Mouse (Mus musculus): Measurements from ENCODE around the gene Rnf144a. TPM values are rescaled to one million over a fixed set of nuclear protein-coding genes. Genes with fewer than 3 reads are reported as not detected.

Gene Rnf144a
- polyA plus RNA-seq, 1 experiment from 2014 or later: 49.5 TPM

GRCm38 (mm10) chr12:26401254-26401653, 13.8 kb downstream of the Rnf144a start:
- H3K9ac ChIP-seq (ENCODE audit: low read length): no peak overlapping the region
- no peak overlapping the region; the same call in 1 of the 2 replicates for H3K4me2 ChIP-seq (ENCODE audit: low read depth, low read length)
- peaks cover 10% of the 10 kb centered on the region; the same call in 1 of the 2 replicates for H3K36me3 ChIP-seq (ENCODE audit: control insufficient read depth, insufficient read depth, low read length)
- H3K4me1 ChIP-seq (replicated peaks; ENCODE audit: control insufficient read depth, insufficient read depth, low read length): peaks cover 58% of the 10 kb centered on the region
- no peak overlapping the region for H3K4me3 ChIP-seq (ENCODE audit: low read length)
- peak overlapping the region; percentile 73 for H3K27ac ChIP-seq (ENCODE audit: low read length)
- ATAC-seq (ENCODE audit: low read depth): no peak
- WGBS: 60% methylated on average over 1 of the region's 1 CpGs
- H3K9me3 ChIP-seq (ENCODE audit: control insufficient read depth, low read length): no peaks in the 10 kb centered on the region
- no peaks in the 10 kb centered on the region for H3K27me3 ChIP-seq (ENCODE audit: control insufficient read depth, insufficient read depth, low read depth, low read length)

GRCm38 (mm10) chr12:26400762-26401161, 14.3 kb downstream of the Rnf144a start:
- Histone ChIP-seq H3K9ac (ENCODE audit: low read length) (no peak overlapping the region), H3K4me1 (replicated peaks; ENCODE audit: control insufficient read depth, insufficient read depth, low read length) (peaks cover 58% of the 10 kb centered on the region), H3K4me2 (ENCODE audit: low read depth, low read length) (no peak overlapping the region), H3K36me3 (ENCODE audit: control insufficient read depth, insufficient read depth, low read length) (peaks cover 10% of the 10 kb centered on the region; the same call in 1 of the 2 replicates), H3K4me3 (ENCODE audit: low read length) (no peak overlapping the region), H3K9me3 (ENCODE audit: control insufficient read depth, low read length) (no peaks in the 10 kb centered on the region), H3K27me3 (ENCODE audit: control insufficient read depth, insufficient read depth, low read depth, low read length) (no peaks in the 10 kb centered on the region), H3K27ac (ENCODE audit: low read length) (peak overlapping the region; percentile 73)
- no peak for ATAC-seq (ENCODE audit: low read depth)
- WGBS: 94% methylated on average over 1 of the region's 1 CpGs

DNA sequence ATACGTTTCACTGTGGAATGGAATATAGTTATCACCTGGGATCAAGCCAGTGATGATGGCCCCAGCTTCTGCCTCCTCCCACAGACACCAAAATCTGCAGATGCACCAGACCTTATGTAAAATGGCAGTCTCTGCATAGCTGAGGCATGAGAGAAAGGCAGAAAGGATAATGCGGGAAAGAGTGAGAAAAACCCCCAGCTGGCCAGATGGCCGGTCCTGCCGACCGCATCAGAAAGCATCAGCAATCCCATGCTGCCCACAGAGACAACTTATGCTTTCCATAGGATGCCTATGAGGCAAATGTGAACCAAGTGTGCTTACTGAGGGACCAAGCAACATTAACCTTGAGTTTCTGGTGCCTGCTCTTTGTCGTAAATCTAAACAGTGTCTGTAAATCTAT, 15.7 kb downstream of the Rnf144a start:
- H3K9me3 ChIP-seq (ENCODE audit: control insufficient read depth, low read length): no peaks in the 10 kb centered on the region
- no peak overlapping the region for H3K4me2 ChIP-seq (ENCODE audit: low read depth, low read length)
- no peak for ATAC-seq (ENCODE audit: low read depth)
- H3K4me1 ChIP-seq (replicated peaks; ENCODE audit: control insufficient read depth, insufficient read depth, low read length): peaks cover 44% of the 10 kb centered on the region
- 85% methylated on average over 6 of the region's 6 CpGs for WGBS
- H3K36me3 ChIP-seq (ENCODE audit: control insufficient read depth, insufficient read depth, low read length): peaks cover 10% of the 10 kb centered on the region; the same call in 1 of the 2 replicates
- no peak overlapping the region for H3K27ac ChIP-seq (ENCODE audit: low read length)
- no peak overlapping the region for H3K9ac ChIP-seq (ENCODE audit: low read length)
- no peaks in the 10 kb centered on the region for H3K27me3 ChIP-seq (ENCODE audit: control insufficient read depth, insufficient read depth, low read depth, low read length)
- H3K4me3 ChIP-seq (ENCODE audit: low read length): no peak overlapping the region

- Histone ChIP-seq H3K9ac (ENCODE audit: low read length) (no peak overlapping the region), H3K9me3 (ENCODE audit: control insufficient read depth, low read length) (no peaks in the 10 kb centered on the region), H3K36me3 (ENCODE audit: control insufficient read depth, insufficient read depth, low read length) (peaks cover 10% of the 10 kb centered on the region; the same call in 1 of the 2 replicates), H3K27me3 (ENCODE audit: control insufficient read depth, insufficient read depth, low read depth, low read length) (no peaks in the 10 kb centered on the region), H3K4me2 (ENCODE audit: low read depth, low read length) (no peak overlapping the region), H3K4me3 (ENCODE audit: low read length) (no peak overlapping the region), H3K4me1 (replicated peaks; ENCODE audit: control insufficient read depth, insufficient read depth, low read length) (peaks cover 37% of the 10 kb centered on the region), H3K27ac (ENCODE audit: low read length) (no peak overlapping the region)
- ATAC-seq (ENCODE audit: low read depth): no peak
- 43% methylated on average over 2 of the region's 2 CpGs for WGBS
Observed at GRCm38 (mm10) chr12:26398597-26398996, 16.5 kb downstream of the Rnf144a start.

DNA sequence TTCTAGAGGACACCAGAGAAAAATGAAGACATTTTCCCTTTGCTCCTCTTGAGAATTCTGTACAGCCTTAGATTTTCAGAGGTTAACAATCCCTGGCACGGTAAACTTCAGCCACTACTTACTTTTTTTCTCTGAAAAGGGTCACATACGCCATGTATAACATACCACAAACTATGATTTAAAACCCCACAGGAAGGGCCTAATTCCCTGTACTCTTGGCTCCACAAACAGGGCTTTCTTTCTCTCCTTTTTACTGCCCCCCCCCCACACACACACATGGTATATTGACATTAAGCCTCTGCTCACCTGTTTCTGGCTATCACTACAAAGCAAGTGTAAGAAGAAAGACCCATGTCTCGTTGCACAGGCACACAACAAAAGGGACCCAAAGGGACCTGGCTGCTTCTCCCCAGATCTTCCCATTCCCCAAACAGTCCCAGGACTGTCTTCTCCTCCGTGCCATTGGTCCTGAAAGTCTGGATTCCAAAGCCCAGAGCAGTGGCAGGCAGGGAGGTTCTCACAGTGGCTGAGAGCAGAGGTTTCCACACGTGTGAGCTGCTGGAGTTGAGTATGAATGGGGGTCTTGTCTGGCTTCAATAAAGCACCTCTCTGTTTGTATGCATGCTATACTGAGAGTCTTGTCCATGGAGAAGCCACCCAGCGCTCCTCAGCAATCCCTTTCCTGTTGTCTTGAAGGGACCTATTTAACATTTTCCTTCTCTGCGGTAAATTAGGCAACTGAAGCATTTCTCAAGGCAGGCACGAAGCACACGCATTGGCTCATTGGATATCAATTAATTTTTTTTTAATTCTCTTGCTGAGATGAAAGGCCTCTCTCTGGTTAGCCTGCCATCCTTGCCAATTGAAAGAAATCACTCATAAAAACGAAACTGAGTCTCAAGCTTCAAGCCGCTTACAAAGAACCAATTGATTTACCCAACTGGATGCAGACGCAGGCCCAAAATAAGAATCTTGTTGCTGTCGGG, 20.3 kb downstream of the Rnf144a start:
- Histone ChIP-seq H3K27me3 (ENCODE audit: control insufficient read depth, insufficient read depth, low read depth, low read length) (no peaks in the 10 kb centered on the region), H3K27ac (ENCODE audit: low read length) (no peak overlapping the region; the same call in 1 of the 2 replicates), H3K4me3 (ENCODE audit: low read length) (no peak overlapping the region), H3K4me1 (replicated peaks; ENCODE audit: control insufficient read depth, insufficient read depth, low read length) (peaks cover 12% of the 10 kb centered on the region; the same call in 1 of the 2 replicates), H3K9me3 (ENCODE audit: control insufficient read depth, low read length) (no peaks in the 10 kb centered on the region), H3K36me3 (ENCODE audit: control insufficient read depth, insufficient read depth, low read length) (0 out of 2 replicates have a peak, but pooled peaks cover 5% of the 10 kb centered on the region), H3K4me2 (ENCODE audit: low read depth, low read length) (no peak overlapping the region), H3K9ac (ENCODE audit: low read length) (no peak overlapping the region)
- 68% methylated on average over 13 of the region's 13 CpGs for WGBS
- ATAC-seq (ENCODE audit: low read depth): no peak

- Histone ChIP-seq H3K4me2 (ENCODE audit: low read depth, low read length) (no peak overlapping the region), H3K27ac (ENCODE audit: low read length) (no peak overlapping the region), H3K9me3 (ENCODE audit: control insufficient read depth, low read length) (no peaks in the 10 kb centered on the region), H3K4me1 (replicated peaks; ENCODE audit: control insufficient read depth, insufficient read depth, low read length) (peaks cover 8% of the 10 kb centered on the region; the same call in 1 of the 2 replicates), H3K27me3 (ENCODE audit: control insufficient read depth, insufficient read depth, low read depth, low read length) (no peaks in the 10 kb centered on the region), H3K4me3 (ENCODE audit: low read length) (no peak overlapping the region), H3K36me3 (ENCODE audit: control insufficient read depth, insufficient read depth, low read length) (peaks cover 10% of the 10 kb centered on the region), H3K9ac (ENCODE audit: low read length) (no peak overlapping the region)
- ATAC-seq (ENCODE audit: low read depth): no peak
- WGBS: 74% methylated on average over 5 of the region's 5 CpGs
Observed at GRCm38 (mm10) chr12:26393291-26393690, 21.8 kb downstream of the Rnf144a start.

GRCm38 (mm10) chr12:26391162-26391561, 23.9 kb downstream of the Rnf144a start:
- Histone ChIP-seq H3K4me3 (ENCODE audit: low read length) (no peak overlapping the region), H3K36me3 (ENCODE audit: control insufficient read depth, insufficient read depth, low read length) (peaks cover 15% of the 10 kb centered on the region), H3K27ac (ENCODE audit: low read length) (no peak overlapping the region), H3K9me3 (ENCODE audit: control insufficient read depth, low read length) (no peaks in the 10 kb centered on the region), H3K9ac (ENCODE audit: low read length) (no peak overlapping the region), H3K4me1 (replicated peaks; ENCODE audit: control insufficient read depth, insufficient read depth, low read length) (peaks cover 18% of the 10 kb centered on the region; the same call in 1 of the 2 replicates), H3K4me2 (ENCODE audit: low read depth, low read length) (no peak overlapping the region), H3K27me3 (ENCODE audit: control insufficient read depth, insufficient read depth, low read depth, low read length) (no peaks in the 10 kb centered on the region)
- no peak; the same call in 1 of the 2 replicates for ATAC-seq (ENCODE audit: low read depth)
- 33% methylated on average over 1 of the region's 1 CpGs for WGBS

DNA sequence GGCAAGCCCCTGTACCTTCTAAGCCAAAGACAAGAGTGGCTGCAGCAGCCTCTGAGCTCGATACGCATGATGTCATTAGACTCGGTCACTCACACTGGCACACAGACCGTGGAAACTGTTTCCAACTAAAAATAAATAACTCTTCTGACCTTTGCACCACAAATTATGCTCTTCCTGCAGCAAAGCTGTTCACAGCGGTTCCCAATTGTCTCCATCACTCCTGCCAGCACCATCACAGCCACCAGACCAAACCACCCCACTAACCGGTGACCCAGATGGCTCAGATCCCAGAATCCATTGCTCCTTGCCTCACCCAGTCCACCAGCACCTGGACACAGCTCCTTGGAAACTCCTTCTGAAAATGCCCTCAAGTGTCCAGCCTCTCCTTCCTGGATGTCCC, 27.5 kb downstream of the Rnf144a start:
- Histone ChIP-seq H3K4me2 (ENCODE audit: low read depth, low read length) (no peak overlapping the region), H3K27me3 (ENCODE audit: control insufficient read depth, insufficient read depth, low read depth, low read length) (no peaks in the 10 kb centered on the region), H3K4me1 (replicated peaks; ENCODE audit: control insufficient read depth, insufficient read depth, low read length) (peaks cover 15% of the 10 kb centered on the region; the same call in 1 of the 2 replicates), H3K9ac (ENCODE audit: low read length) (no peak overlapping the region), H3K9me3 (ENCODE audit: control insufficient read depth, low read length) (no peaks in the 10 kb centered on the region), H3K36me3 (ENCODE audit: control insufficient read depth, insufficient read depth, low read length) (peaks cover 17% of the 10 kb centered on the region), H3K4me3 (ENCODE audit: low read length) (no peak overlapping the region), H3K27ac (ENCODE audit: low read length) (peak overlapping the region; percentile 60)
- ATAC-seq (ENCODE audit: low read depth): peak; percentile 34
- 37% methylated on average over 6 of the region's 6 CpGs for WGBS

DNA sequence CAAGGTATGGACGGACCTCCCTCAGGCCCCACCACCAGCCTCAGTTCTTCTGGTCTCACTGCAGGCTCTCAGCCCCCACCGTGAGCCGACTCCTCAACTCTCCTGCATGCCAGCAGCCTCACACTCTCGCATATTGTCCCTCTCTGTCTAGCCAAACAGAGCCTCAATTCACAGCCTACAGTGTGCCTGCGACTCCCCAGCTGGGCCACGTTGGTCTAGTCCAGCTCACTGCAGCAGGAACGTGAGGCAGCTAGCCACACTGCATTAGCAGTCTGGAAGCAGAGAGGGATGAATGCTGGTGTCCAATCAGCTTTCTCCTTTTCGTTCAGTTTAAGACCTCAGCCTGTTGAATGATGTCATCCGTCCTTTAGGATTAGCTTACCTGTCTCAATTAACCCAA, 28.1 kb downstream of the Rnf144a start:
- Histone ChIP-seq H3K9ac (ENCODE audit: low read length) (no peak overlapping the region), H3K4me3 (ENCODE audit: low read length) (no peak overlapping the region), H3K9me3 (ENCODE audit: control insufficient read depth, low read length) (no peaks in the 10 kb centered on the region), H3K36me3 (ENCODE audit: control insufficient read depth, insufficient read depth, low read length) (peaks cover 17% of the 10 kb centered on the region), H3K27me3 (ENCODE audit: control insufficient read depth, insufficient read depth, low read depth, low read length) (no peaks in the 10 kb centered on the region), H3K27ac (ENCODE audit: low read length) (peak overlapping the region; percentile 60), H3K4me1 (replicated peaks; ENCODE audit: control insufficient read depth, insufficient read depth, low read length) (peaks cover 15% of the 10 kb centered on the region; the same call in 1 of the 2 replicates), H3K4me2 (ENCODE audit: low read depth, low read length) (no peak overlapping the region)
- WGBS: 46% methylated on average over 9 of the region's 9 CpGs
- ATAC-seq (ENCODE audit: low read depth): peak; percentile 69
